Mouse (Mus musculus): ENCODE data around the gene Nol12.

Nol12 gene

GRCm38 (mm10) chr15:78956351-78956750 is 21.6 kb downstream of the Nol12 start:
- peak; percentile 53 for DNase-seq

DNA sequence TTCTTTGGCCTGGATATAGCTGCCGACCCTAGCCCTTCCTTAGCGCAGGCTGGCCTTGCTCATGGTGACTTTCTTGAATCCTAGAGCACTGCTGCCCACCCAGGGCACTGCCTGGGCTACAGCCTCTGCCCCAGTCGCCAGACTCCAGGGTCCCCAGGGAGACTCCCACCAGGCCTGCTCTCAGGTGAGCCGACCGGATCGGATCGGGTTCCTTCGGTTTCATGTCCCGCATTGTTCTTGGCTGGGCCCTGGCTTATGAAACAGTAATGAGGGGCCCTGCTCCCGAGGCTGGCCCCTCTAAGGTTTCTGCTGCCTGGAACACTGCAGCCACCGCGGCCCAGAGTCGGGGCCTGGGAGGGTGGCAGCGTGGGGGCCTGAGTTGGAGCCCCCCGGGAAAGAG is 22.3 kb downstream of the Nol12 start:
- DNase-seq = peak; percentile 34

DNA sequence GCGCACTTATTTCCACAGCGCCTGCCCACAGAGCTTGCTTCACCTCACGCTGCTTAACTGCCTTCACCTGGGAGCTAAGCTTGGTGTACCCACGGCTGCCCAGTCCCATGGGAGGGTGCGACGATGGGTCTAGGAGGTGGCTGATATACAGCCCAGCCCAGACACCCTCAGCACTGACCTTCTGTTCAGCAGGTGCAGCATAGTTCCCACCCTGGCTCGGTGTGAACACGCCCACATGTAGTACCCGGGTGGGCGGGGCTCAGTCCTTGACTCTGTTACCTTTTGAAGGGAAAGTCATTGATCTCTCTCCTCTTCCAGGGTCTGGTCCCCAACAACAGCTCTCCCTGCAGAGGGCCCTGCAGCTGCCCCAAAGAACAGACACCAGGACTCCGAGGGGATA is 24.8 kb downstream of the Nol12 start:
- no peak for DNase-seq

GRCm38 (mm10) chr15:78960088-78960487 is 25.4 kb downstream of the Nol12 start:
- DNase-seq = peak; percentile 22

GRCm38 (mm10) chr15:78962885-78963284 is 28.2 kb downstream of the Nol12 start:
- peak; percentile 88 for DNase-seq

DNA sequence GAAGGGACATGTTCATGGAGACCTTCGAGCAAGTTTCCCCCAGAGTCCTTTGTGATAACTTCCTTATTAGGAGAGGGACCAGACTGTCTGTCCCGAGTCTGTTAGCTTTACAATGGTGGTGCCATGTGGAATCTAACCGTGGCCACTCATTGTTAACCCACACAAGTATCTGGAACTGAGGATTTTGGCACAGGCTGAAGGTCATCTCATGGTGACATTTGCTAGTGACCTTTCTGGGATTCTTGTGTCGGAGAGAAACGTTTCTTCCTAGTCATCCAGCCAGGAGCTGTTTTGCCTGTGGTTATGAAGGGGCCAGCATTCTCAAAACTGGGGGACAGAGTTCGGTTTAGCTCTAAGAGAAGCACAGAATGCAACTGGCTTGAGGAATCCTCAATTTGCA is 36.9 kb downstream of the Nol12 start:
- no peak for DNase-seq

- no peak for DNase-seq
Observed at GRCm38 (mm10) chr15:78973950-78974349, 39.2 kb downstream of the Nol12 start.

DNA sequence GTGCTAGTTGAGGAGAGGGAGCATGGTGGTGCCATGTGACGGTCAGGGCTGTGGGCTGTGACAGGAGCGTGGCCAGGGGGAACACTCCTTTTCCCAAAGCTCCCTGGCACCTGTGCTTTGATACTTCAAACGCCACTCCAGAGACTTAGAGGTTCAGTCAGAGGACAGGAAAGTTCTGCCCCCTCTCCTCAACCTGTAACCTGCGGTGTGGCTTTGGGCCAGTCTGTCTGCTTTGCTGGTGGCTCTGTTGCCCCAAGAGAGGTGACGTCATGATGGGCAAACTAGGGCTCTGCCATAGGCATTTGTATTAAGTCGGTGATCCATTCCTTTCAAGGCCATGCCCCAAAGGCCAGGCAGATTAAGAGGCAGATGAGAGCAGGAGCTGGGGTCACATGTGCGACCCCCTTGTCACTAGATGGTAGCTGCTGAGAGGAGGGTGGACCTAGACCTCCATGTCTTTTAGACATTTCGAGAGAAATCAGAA is 43.0 kb downstream of the Nol12 start:
- no peak for DNase-seq

GRCm38 (mm10) chr15:78978875-78979274 is 44.1 kb downstream of the Nol12 start:
- peak; percentile 55 for DNase-seq

- peak; percentile 68 for DNase-seq
Observed at GRCm38 (mm10) chr15:78980084-78980483, 45.4 kb downstream of the Nol12 start.

DNA sequence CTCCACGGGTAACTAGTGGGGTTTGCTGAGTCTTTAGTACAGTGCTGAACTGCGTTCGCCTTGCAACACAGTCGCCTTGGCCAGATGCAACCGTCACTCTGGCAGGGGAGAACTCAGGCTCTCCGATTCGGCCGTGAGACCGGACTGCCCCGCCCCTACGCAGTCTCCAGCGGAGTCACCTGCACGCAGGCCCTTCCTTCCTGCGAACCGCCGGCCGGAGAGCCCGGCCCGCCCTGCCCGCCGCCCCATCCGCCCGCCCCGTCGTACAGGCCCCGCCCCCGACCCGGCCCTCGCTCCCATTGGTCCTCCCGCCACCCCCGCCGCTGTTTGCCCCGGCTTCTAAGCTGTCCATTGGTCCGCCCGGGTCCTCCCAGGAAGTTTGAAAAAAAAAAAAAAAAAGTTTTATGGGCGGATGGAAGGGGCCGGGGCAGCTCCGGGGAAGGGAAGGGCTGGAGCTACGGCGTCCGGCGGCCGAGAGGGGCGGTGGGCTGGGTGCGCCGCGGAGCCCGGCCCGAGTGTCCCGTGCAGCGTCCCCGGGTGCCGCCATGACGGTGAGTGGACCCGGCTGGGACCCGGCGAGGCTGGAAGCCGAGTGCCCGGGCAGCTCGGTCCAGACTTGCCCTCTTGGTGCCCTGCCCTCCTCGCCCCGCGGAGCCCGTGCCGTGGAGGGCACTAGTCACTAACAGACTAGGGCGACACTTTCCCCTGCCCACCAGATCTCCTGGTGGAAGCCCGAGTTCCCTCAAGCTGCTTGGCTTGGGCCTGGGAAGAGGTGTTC is 48.1 kb downstream of the Nol12 start:
- DNase-seq = peak; percentile 87

DNA sequence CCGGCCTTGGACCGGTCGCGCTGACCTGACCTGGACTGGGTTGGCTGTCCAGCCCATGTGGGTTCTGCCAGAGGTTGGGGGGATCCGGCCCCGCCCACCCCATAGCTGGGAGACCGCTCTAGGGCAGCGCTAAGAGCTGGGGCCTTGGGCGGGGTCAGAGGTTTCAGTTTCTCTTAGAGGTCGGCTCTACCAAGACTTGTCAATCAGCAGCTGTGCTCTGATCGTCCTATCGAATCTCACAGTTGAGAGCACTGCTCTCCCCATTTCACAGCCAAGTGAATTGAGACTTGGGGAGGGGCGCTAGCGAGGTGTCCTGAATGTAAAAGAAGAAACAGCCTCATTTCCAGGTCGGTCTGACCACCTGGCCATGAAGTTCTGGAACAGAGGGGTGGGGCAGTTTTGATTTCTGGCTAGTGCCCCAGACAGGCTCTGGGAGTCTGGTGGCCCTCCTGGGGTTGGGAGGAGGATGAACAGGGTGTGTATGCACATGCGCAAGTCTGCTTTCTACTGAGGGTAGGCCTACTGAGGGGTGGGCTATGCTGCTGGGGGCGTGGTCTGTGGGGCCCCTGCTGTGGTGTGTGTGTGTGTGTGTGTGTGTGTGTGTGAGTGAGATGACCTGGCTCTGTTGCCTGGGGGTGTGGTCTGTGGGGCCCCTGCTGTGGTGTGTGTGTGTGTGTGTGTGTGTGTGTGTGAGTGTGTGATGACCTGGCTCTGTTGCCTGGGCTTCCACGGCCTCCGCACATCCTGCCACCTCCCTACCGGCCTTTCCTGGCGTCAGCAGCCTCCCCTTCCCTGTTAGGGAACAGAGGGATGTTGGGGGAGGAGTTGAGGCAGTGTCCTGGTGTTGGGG is 48.9 kb downstream of the Nol12 start:
- peak; percentile 66 for DNase-seq

- DNase-seq = no peak
Observed at GRCm38 (mm10) chr15:78984286-78984778, 49.6 kb downstream of the Nol12 start.

- DNase-seq = peak; percentile 87
Observed at GRCm38 (mm10) chr15:78986536-78987220, 51.9 kb downstream of the Nol12 start.

DNA sequence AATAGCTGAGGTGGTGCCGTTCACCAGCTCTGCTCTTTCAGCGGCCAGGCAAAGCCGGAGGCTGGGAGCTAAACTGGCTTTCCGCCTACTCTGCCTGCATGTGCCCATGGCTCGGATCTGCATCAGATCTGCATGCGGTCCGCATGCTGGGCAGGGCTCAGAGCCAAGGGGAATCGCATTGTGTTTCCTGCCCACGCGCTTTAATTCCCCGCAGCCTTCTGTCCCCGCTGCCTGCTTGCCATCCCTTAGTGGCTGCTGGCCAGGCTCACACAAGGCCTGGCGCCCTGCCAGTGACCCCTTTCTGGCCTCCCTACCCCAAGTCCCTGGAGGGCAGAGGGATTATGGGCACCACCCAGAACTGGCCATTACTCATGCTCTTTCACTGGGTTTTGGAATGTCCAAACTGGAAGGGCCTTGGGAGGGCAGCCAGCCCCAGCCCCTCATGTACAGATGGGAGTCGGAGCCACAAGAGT is 53.8 kb downstream of the Nol12 start:
- peak; percentile 99 for DNase-seq

DNA sequence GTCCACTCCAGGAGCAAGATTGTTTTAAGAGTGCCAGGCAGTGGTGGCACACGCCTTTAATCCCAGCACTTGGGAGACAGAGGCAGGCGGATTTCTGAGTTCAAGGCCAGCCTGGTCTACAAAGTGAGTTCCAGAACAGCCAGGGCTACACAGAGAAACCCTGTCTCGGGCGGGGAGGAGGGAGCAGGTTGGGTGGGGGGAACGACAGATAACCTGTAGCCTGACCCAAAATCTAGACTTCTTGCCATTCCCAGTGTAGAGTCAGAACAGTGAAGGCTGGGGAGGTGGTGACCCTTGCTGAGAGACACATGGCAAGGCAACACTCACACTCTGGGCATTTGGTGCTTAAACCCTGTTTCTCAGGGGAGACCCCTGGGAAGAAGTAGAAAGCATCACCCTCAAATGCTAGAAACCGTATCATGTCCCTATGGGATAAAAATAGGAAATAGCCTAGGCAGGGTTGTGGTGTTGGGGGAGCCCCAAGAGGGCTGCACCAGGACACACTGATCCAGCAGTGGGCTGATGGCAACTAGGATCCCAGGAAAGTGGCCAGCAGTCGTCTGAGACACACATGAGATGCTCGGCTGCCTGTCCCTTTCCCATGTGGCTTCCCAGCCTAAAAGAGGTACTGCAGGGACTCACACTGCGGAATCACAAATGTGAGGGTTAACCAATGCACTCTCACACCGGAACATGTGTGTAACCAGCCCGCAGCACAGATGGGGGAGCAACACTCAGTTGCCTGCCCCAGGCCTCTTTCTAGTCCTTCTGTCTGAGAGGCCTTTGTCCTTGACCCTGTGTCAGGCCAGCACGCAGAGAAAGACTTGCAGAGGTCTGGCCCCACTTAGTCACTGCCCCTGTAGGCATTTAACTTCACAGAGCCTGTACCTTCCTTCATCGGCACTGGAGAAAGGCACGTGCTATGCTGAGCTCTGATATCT is 54.7 kb downstream of the Nol12 start:
- DNase-seq = peak; percentile 63

DNA sequence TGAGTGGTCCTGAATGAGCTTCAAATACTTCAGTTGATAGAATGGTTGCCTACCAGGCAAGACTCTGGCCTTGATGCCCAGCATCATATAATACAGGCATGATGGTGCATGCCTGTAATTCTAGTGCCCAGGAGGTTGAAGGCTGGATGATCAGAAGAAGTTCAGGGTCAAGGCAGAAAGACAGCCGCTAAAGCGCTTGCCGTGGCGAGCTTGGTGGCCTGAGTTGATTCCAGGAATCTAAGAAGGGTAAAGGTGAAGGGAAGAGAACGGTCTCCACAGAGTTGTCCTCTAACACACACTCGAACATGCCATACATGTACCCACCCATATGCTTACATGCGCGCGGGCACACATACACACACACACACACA is 55.3 kb downstream of the Nol12 start:
- no peak for DNase-seq

- DNase-seq = peak; percentile 56
Observed at GRCm38 (mm10) chr15:78990970-78991525, 56.3 kb downstream of the Nol12 start.

DNA sequence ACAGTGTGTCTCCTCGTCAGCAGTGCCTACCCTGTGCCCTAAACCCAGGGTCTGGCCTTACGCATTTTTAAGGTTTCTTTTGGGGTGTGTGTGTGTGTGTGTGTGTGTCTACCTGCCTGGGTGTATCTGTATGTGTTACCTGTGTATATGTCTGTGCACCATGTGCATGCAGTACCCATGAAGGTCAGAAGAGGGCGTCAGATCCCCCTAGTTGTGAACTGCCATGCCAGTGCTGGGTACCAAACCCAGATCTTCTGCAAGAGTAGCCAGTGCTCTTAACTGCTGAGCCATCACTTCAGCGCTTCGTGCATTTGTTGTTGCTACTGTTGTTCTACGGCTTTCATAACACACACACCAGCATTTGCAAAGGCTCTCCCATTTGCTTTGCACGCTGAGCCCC is 57.5 kb downstream of the Nol12 start:
- peak; percentile 45 for DNase-seq

- no peak for DNase-seq
Observed at GRCm38 (mm10) chr15:78992925-78993324, 58.2 kb downstream of the Nol12 start.

Measured in cerebellum, adult 9-11 months (tissue).